In genomic region chr2:122659825-122660224, GRCm38 (mm10) we compare ENCODE assay signal across 18 mouse cellular contexts. TPM values are rescaled to one million over a fixed set of nuclear protein-coding genes. Genes with fewer than 3 reads are reported as not detected.
"Had no signal": no experiment of that assay in that cellular context is flagged by ENCODE, and none has a peak within 500 bp of the region (broad histone marks: within the 10 kb centered on the region; RNA-seq: fewer than 3 reads in every experiment).

No protein-coding gene starts in this region.

- H3K9me3 ChIP-seq: liver, embryonic 13.5 days; liver, embryonic 15.5 days; lung, embryonic 15.5 days; midbrain, embryonic 13.5 days; midbrain, embryonic 15.5 days; neural tube, embryonic 12.5 days; stomach, embryonic 15.5 days had no signal

- H3K4me1 ChIP-seq: liver, embryonic 13.5 days; liver, embryonic 15.5 days; lung, embryonic 15.5 days; megakaryocyte, embryonic 14.5 days; midbrain, embryonic 13.5 days; midbrain, embryonic 15.5 days; neural tube, embryonic 12.5 days had no signal

- DNase-seq: liver, embryonic 13.5 days; liver, postnatal 0 days; lung, adult 2 months; lung, postnatal 14 days; lung, postnatal 36 days; right cerebral cortex, postnatal 14 days had no signal

- ATAC-seq: liver, postnatal 0 days; lung, postnatal 0 days; midbrain, embryonic 13.5 days; midbrain, embryonic 15.5 days had no signal

- H3K36me3 ChIP-seq: liver, embryonic 13.5 days; liver, embryonic 15.5 days; lung, embryonic 15.5 days; midbrain, embryonic 13.5 days; midbrain, embryonic 15.5 days; neural tube, embryonic 12.5 days; stomach, embryonic 15.5 days had no signal

- H3K9ac ChIP-seq: liver, embryonic 13.5 days; liver, embryonic 15.5 days; liver, postnatal 0 days; lung, embryonic 15.5 days; midbrain, embryonic 13.5 days; midbrain, embryonic 15.5 days; neural tube, embryonic 12.5 days; stomach, embryonic 15.5 days had no signal

- H3K4me2 ChIP-seq: liver, embryonic 13.5 days; liver, embryonic 15.5 days; lung, embryonic 15.5 days; midbrain, embryonic 11.5 days; midbrain, embryonic 13.5 days; midbrain, embryonic 15.5 days; neural tube, embryonic 12.5 days; stomach, embryonic 15.5 days had no signal

- H3K4me3 ChIP-seq: liver, embryonic 13.5 days; liver, embryonic 15.5 days; lung, embryonic 15.5 days; megakaryocyte, embryonic 14.5 days; midbrain, embryonic 13.5 days; midbrain, embryonic 15.5 days; neural tube, embryonic 12.5 days; stomach, embryonic 15.5 days had no signal

- H3K27me3 ChIP-seq: liver, embryonic 13.5 days; liver, embryonic 15.5 days; lung, embryonic 15.5 days; midbrain, embryonic 13.5 days; midbrain, embryonic 15.5 days; neural tube, embryonic 12.5 days; stomach, embryonic 15.5 days had no signal

- H3K27ac ChIP-seq: liver, embryonic 13.5 days; liver, embryonic 15.5 days; lung, embryonic 15.5 days; macrophage; midbrain, embryonic 13.5 days; midbrain, embryonic 15.5 days; neural tube, embryonic 12.5 days; stomach, embryonic 15.5 days had no signal

RNA-seq across cellular contexts. Expression of gene AA467197, which starts 23.0 kb away (rescaled TPM):
- total RNA-seq: midbrain, postnatal 0 days; monocyte, adult 5-6 weeks had no signal
- polyA plus RNA-seq: midbrain, embryonic 13.5 days had no signal
